Mouse (Mus musculus) liver, postnatal 0 days (tissue): ENCODE data around the gene Col11a2. TPM values are rescaled to one million over a fixed set of nuclear protein-coding genes. Genes with fewer than 3 reads are reported as not detected.

ENCODE experiments used
- ATAC-seq: fragments of 200-750 bp; cut with Nextera tagmentation; 2 replicates; pipeline ENCODE4 v1.8.0; 2017; ENCODE audit warnings: mild to moderate bottlenecking, moderate library complexity
- DNase-seq: peaks from one replicate; pipeline ENCODE4 v3.0.0-alpha.2; 2016
- H3K27ac ChIP-seq: fragments of 300-500 bp; sonication (generic); 2 replicates; pipeline ENCODE4 v1.5.1; 2014; ENCODE audit warnings: antibody characterized with exemption, moderate library complexity, mild to moderate bottlenecking, low read depth
- H3K27me3 ChIP-seq: fragments of 300-500 bp; sonication (generic); 2 replicates; pipeline ENCODE4 v1.6.1; 2014; ENCODE audit warnings: low read length, control low read depth, mixed read lengths; ENCODE audit not compliant: insufficient read depth
- H3K36me3 ChIP-seq: fragments of 300-500 bp; sonication (generic); replicated peaks from 2 replicates; pipeline ENCODE4 v1.6.1; 2014; ENCODE audit warnings: mild to moderate bottlenecking, control low read depth, low read length, moderate library complexity, mixed read lengths; ENCODE audit not compliant: insufficient read depth
- H3K4me1 ChIP-seq: fragments of 300-500 bp; sonication (generic); 2 replicates; pipeline ENCODE4 v1.6.1; 2014; ENCODE audit warnings: antibody characterized with exemption, mild to moderate bottlenecking, control low read depth; ENCODE audit not compliant: insufficient read depth
- H3K4me2 ChIP-seq: fragments of 300-500 bp; sonication (generic); 2 replicates; pipeline ENCODE4 v1.6.1; 2014; ENCODE audit warnings: low read depth, mild to moderate bottlenecking, low read length, moderate library complexity, mixed read lengths
- H3K4me3 ChIP-seq: fragments of 300-500 bp; sonication (generic); 2 replicates; pipeline ENCODE4 v1.5.1; 2014; ENCODE audit warnings: low read depth, low read length
- H3K9ac ChIP-seq: fragments of 300-500 bp; sonication (generic); replicated peaks from 2 replicates; pipeline ENCODE4 v1.6.1; 2014; ENCODE audit warnings: mild to moderate bottlenecking, moderate library complexity
- H3K9me3 ChIP-seq: fragments of 300-500 bp; sonication (generic); 2 replicates; pipeline ENCODE4 v1.6.1; 2016; ENCODE audit warnings: mild to moderate bottlenecking, control low read depth, low read length, mixed read lengths
- CTCF ChIP-seq: sonication (generic); IDR thresholded peaks from 2 replicates; pipeline ENCODE4 v1.5.1; 2016; ENCODE audit warnings: antibody characterized with exemption, low read depth
- EP300 ChIP-seq: IDR thresholded peaks from 2 replicates; pipeline ENCODE4 v1.6.1; 2016; ENCODE audit warnings: antibody characterized with exemption, low read depth, mild to moderate bottlenecking
- WGBS: fragments of 180-500 bp; shearing (Covaris S2); extraction: QIAGEN DNeasy Blood & Tissue Kit; methylation state at CpG from one replicate; pipeline ENCODE4 v1.1.7; 2014; ENCODE audit not compliant: insufficient replicate concordance; 5-methylcytosine and 5-hydroxymethylcytosine counted together
- polyA plus RNA-seq: library from polyadenylated mRNA; unstranded; fragments of >200 nt; fragmentation: Nextera tagmentation; extraction: Ambion mirVana; gene quantifications from 2 replicates; pipeline ENCODE4 v1.2.1, GENCODE M21; 2015

Gene Col11a2
- polyA plus RNA-seq, 1 experiment from 2014 or later: 0.47 TPM

DNA sequence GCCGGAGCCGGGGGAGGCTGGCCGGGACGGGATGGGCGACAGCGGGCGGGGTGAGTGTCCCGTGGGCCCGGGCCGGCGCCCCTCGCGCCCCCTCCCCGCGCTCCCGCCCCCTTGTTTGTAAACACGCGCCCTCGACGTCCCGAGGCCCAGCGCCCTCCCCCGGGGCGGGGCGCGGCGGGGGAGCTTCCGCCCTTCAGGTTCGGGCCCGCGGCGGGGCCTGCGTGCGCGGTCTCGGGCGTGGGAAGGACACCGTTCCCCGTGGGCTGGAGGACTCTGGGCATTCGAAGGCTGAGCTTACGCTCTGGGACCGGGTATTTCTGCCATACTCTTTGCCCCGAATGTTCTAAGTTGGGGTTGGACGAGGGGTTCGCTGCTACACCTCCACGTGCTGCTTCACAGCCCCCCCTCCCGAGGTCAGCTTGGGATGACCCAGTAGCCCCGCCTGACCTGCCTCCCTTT lies 7.0 kb upstream of the Col11a2 start:
- under 1% methylated on average over 22 of the region's 48 CpGs for WGBS
- H3K9ac ChIP-seq: peak overlapping the region; percentile 88

DNA sequence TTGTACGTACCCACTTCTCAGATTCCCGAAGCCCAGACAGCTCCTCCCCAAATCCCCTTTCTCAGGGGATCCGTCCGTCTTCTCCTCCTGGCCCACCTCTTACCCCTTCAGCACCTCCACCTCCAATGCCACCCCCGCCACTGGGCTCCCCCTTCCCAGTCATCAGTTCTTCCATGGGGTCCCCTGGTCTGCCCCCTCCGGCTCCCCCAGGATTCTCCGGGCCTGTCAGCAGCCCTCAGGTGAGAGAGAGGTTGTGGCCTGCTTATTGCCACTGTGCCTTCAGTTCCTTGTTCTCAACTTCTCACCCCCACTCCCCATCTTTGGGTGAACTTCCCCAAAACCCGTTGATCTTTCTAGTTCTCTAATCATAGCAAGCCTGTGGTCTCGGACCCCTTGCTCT lies 6.4 kb upstream of the Col11a2 start:
- no peak for DNase-seq

More for the DNA sequence above, 7.0 kb upstream of the Col11a2 start:
- Histone ChIP-seq H3K4me1 (peaks cover 40% of the 10 kb centered on the region), H3K27ac (peak overlapping the region; percentile 96), H3K27me3 (no peaks in the 10 kb centered on the region), H3K4me2 (peak overlapping the region; percentile 94), H3K36me3 (peaks cover 44% of the 10 kb centered on the region), H3K9me3 (no peaks in the 10 kb centered on the region), H3K4me3 (peak overlapping the region; percentile 79)
- peak; percentile 84 for DNase-seq
- no peak for TF ChIP-seq EP300
- ATAC-seq: peak; percentile 44

DNA sequence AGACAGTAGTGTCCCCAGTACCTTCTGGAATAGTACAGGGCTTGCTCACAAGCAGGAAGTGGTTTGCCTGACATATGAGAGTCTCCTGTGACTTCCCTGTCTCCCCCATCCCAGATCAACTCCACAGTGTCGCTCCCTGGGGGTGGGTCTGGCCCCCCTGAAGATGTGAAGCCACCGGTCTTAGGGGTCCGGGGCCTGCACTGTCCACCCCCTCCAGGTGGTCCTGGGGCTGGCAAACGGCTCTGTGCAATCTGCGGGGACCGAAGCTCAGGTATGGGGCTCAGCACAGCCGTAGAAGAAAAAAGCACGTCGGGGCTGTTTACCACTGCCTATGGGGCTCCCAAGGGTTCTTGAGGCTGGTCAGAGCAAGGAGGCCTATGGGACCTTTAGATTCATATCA lies 5.8 kb upstream of the Col11a2 start:
- Histone ChIP-seq H3K4me2 (peak overlapping the region; percentile 94), H3K9me3 (no peaks in the 10 kb centered on the region), H3K27ac (peak overlapping the region; percentile 96), H3K36me3 (peaks cover 50% of the 10 kb centered on the region), H3K9ac (no peak overlapping the region; the same call in 1 of the 2 replicates), H3K4me3 (peak overlapping the region; percentile 79), H3K4me1 (peaks cover 32% of the 10 kb centered on the region), H3K27me3 (no peaks in the 10 kb centered on the region)
- DNase-seq (no peak), ATAC-seq (no peak)
- TF ChIP-seq EP300: no peak
- TF ChIP-seq CTCF: no peak
- 72% methylated on average over 9 of the region's 9 CpGs for WGBS

More for the DNA sequence above, 6.4 kb upstream of the Col11a2 start:
- no peaks in the 10 kb centered on the region for H3K27me3 ChIP-seq
- WGBS: 21% methylated on average over 9 of the region's 9 CpGs
- TF ChIP-seq CTCF (no peak; the same call in 1 of the 2 replicates), EP300 (no peak)
- no peaks in the 10 kb centered on the region for H3K9me3 ChIP-seq
- H3K27ac ChIP-seq: peak overlapping the region; percentile 96
- peaks cover 50% of the 10 kb centered on the region for H3K36me3 ChIP-seq
- H3K4me3 ChIP-seq: peak overlapping the region; percentile 79
- ATAC-seq: no peak
- H3K4me1 ChIP-seq: peaks cover 35% of the 10 kb centered on the region
- H3K4me2 ChIP-seq: peak overlapping the region; percentile 94
- H3K9ac ChIP-seq: peak overlapping the region; percentile 88

DNA sequence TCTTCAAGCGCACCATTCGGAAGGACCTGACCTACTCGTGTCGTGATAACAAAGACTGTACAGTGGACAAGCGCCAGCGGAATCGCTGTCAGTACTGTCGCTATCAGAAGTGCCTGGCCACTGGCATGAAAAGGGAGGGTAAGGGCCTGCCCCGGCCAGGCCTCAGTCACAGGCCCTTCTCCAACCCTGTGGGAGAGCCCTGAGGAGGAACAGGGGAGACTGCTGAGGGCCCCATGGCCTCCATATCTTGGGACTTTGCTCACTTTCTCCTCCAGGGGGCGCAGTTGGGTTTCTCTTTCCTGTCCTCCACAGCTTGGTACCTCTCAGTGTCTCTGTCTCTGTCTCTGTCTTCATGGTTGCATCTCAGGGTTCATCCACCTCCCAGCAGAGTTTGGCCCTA lies 5.2 kb upstream of the Col11a2 start:
- WGBS: 77% methylated on average over 10 of the region's 10 CpGs
- peak overlapping the region; percentile 96 for H3K27ac ChIP-seq
- H3K9ac ChIP-seq: no peak overlapping the region
- peaks cover 44% of the 10 kb centered on the region for H3K36me3 ChIP-seq
- no peak for TF ChIP-seq EP300
- peak; percentile 82 for TF ChIP-seq CTCF
- DNase-seq (peak; percentile 81), ATAC-seq (no peak)
- peaks cover 34% of the 10 kb centered on the region for H3K4me1 ChIP-seq
- H3K4me3 ChIP-seq: no peak overlapping the region
- no peaks in the 10 kb centered on the region for H3K27me3 ChIP-seq
- H3K9me3 ChIP-seq: no peaks in the 10 kb centered on the region
- H3K4me2 ChIP-seq: no peak overlapping the region

DNA sequence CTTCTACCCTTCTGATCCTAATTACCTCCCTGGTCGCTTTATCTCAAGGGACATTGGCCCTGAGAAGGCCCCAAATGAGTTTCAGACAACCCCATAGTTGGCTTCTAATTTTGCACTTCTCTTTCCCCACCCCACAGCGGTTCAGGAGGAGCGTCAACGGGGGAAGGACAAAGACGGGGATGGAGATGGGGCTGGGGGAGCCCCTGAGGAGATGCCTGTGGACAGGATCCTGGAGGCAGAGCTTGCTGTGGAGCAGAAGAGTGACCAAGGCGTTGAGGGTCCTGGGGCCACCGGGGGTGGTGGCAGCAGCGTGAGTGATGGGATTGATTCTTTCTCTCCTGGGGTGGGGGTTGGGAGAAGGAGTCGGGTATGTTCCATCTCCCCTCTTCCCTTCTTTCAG lies 3.7 kb upstream of the Col11a2 start:
- H3K4me2 ChIP-seq: no peak overlapping the region
- no peak overlapping the region for H3K4me3 ChIP-seq
- ATAC-seq (no peak), DNase-seq (no peak)
- no peaks in the 10 kb centered on the region for H3K9me3 ChIP-seq
- H3K27me3 ChIP-seq: peaks cover 4% of the 10 kb centered on the region; the same call in 1 of the 2 replicates
- no peak for TF ChIP-seq CTCF
- no peak for TF ChIP-seq EP300
- no peak overlapping the region for H3K9ac ChIP-seq
- H3K36me3 ChIP-seq: peaks cover 34% of the 10 kb centered on the region
- peaks cover 22% of the 10 kb centered on the region for H3K4me1 ChIP-seq
- H3K27ac ChIP-seq: no peak overlapping the region
- WGBS: 92% methylated on average over 9 of the region's 9 CpGs

DNA sequence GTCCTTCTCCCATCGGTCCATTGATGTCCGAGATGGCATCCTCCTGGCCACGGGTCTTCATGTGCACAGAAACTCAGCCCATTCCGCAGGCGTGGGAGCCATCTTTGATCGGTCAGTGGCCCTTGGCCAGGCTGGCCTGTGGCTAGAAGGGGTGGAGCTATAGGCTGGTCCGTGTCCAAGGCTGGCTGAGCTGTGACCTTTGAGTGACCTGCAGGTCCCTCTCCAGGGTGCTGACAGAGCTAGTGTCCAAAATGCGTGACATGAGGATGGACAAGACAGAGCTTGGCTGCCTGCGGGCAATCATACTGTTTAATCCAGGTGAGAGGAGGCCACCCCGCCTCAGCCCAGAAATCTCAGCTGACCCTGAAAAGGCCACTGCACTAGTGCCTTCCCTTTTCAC lies 2.6 kb upstream of the Col11a2 start:
- H3K27ac ChIP-seq: no peak overlapping the region
- peaks cover 18% of the 10 kb centered on the region for H3K4me1 ChIP-seq
- H3K9ac ChIP-seq: no peak overlapping the region
- WGBS: 64% methylated on average over 10 of the region's 10 CpGs
- ATAC-seq: peak; percentile 37
- no peak overlapping the region for H3K4me3 ChIP-seq
- peaks cover 12% of the 10 kb centered on the region; the same call in 1 of the 2 replicates for H3K27me3 ChIP-seq
- peaks cover 34% of the 10 kb centered on the region for H3K36me3 ChIP-seq
- DNase-seq: peak; percentile 77
- H3K9me3 ChIP-seq: no peaks in the 10 kb centered on the region
- TF ChIP-seq CTCF (no peak), EP300 (no peak)
- H3K4me2 ChIP-seq: no peak overlapping the region

DNA sequence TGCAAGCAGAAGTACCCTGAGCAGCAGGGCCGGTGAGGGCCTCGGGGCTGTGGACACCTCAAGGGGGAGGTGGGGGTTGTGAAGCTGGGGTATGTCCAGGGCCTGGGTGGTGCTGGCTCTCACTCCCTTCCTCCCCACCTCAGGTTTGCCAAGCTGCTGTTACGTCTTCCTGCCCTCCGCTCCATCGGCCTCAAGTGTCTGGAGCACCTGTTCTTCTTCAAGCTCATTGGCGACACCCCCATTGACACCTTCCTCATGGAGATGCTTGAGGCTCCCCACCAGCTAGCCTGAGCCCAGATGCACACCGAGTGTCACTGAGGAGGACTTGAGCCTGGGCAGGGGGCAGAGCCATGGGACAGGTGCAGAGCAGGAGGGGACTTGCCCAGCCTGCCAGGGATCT lies 2.0 kb upstream of the Col11a2 start:
- Histone ChIP-seq H3K9ac (no peak overlapping the region), H3K4me3 (no peak overlapping the region), H3K4me2 (no peak overlapping the region), H3K9me3 (no peaks in the 10 kb centered on the region), H3K36me3 (peaks cover 34% of the 10 kb centered on the region), H3K27ac (no peak overlapping the region), H3K27me3 (peaks cover 12% of the 10 kb centered on the region; the same call in 1 of the 2 replicates), H3K4me1 (peaks cover 18% of the 10 kb centered on the region)
- WGBS: 92% methylated on average over 7 of the region's 7 CpGs
- ATAC-seq (no peak), DNase-seq (no peak)
- TF ChIP-seq EP300 (no peak), CTCF (no peak)
